Mouse (Mus musculus): Measurements from ENCODE around the gene Pex10.

Pex10 gene

GRCm38 (mm10) chr4:155094565-155094964 lies 27.7 kb downstream of the Pex10 start:
- DNase-seq, result peak; percentile 65

GRCm38 (mm10) chr4:155095238-155095900 lies 28.6 kb downstream of the Pex10 start:
- peak; percentile 92 for DNase-seq

DNA sequence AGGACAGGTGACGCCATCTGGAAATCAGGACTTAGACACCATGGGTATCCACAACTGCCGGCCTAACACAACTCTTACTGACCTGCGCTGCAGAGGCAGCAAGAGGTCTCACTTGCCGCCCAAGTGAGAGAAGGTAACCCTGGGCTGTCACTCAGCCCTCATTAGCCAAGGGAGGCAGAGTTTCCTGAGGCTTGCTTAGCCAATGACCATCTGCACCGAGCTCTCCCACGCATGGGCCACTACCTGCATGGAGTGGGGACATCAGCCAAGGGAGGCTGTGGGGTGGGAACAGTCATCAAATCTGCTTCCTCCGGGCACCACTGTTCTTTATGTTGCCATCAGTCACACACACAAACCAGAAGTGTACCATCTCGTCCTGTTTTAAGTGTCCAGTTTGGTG lies 29.2 kb downstream of the Pex10 start:
- DNase-seq, result no peak

- no peak for DNase-seq
These were observed 30.6 kb downstream of the Pex10 start for GRCm38 (mm10) chr4:155097452-155097851.

DNA sequence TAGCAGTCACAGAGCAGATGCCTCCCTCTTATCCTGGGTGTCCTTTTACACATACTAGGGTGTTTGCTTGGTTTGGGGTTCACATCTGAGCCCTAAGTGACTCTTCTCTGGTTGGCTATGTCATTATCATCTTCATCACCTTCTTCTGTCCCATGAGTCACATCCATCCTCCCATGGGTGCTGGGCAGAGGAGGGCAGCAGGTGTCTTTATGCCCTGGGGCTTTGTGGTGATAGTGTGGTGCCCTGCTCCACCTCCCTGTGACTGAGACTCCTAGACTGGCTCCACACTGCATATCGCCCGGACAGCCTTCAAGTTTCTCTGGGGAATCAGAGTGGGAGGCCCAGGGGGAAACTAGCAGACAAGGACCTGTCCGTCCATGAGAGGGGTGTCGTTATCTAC lies 31.8 kb downstream of the Pex10 start:
- DNase-seq, result no peak

DNA sequence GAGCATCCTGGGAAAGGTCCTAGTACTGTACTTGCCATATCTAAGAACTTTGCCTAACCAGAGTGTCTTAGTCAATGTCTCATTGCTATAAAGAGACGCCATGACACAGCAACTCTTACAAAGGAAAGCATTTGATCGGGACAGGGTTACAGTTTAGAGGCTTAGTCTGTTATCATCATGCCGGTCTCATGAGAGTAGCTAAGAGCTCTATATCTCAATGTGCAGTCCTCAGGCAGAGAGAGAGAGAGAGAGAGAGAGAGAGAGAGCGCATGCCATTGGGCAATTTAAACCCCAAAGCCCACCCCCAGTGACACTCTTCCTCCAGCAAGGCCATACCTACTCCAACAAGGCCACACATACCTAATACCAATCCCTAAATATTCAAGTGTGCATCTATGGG lies 41.1 kb downstream of the Pex10 start:
- DNase-seq, result no peak

GRCm38 (mm10) chr4:155109471-155109870 lies 42.7 kb downstream of the Pex10 start:
- DNase-seq, result no peak

DNA sequence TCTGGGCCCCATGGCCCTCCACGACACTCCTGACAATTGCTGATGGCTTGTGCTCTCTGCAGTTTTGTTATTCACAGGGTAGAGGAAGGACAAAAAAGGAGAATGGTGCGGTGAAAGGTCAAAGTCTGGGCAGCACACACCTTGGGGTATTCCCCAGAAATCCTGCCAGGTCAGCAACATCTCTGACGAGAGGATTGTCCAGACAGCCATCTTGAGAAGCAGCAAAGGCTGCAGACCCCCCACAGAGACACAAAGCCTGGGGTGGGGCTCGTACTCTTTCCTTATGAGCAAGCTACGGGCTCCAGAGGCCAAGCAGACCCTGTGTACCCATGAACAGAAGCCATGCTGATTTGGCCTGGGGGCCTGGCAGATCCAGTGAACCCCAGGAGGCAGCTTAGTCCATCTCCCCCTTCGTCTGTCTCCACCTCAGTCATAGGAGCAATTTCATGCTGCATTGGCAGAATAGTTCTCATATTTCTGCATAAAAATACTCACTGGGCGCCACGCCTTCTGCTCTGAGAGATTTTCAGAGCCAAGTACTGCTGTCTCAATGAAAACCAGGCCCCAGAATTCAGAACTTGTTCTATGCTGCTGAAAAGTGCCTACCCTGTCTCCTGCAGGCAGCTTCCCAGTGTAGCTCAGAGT lies 47.1 kb downstream of the Pex10 start:
- DNase-seq, result no peak

DNA sequence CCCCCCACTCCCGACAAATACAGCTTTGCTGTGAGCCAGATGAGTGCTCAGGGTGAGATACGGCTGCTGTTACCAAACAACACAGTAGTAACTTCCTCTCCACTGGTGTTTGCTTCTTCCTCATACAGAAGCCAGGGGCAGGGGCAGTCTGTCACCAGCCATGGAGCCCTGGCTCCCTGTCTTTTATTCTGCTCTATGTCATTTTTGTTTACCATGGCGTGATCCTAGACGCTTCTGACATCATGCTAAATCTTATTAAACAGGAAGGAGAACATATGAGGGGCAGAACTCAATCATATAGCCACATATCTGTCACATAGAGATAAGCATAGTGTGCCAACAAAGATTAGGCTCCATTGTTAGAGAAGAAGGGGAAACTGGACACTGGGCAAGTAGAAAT lies 49.8 kb downstream of the Pex10 start:
- no peak for DNase-seq

- DNase-seq, result no peak
These were observed 50.7 kb downstream of the Pex10 start for GRCm38 (mm10) chr4:155117396-155117978.

DNA sequence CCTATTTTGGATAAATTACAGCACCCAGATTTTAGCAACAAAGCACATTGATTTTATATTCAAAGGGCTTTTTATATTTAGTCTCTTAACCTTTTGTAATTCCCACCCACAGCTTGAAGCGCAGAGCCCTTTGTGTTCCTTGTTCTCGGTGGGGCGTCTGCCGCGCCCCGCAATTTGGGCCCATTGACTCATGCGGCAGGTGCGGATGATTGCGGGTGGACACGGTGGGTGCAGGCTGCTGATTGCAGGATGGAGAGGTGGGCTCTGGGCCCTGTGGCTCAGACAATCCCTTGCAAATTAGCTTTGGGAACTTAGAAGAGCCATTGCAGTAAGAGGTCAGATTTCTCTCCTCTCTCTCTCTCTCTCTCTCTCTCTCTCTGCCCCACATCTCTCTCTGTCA lies 51.5 kb downstream of the Pex10 start:
- no peak for DNase-seq

GRCm38 (mm10) chr4:155120038-155120437 lies 53.2 kb downstream of the Pex10 start:
- DNase-seq, result no peak

DNA sequence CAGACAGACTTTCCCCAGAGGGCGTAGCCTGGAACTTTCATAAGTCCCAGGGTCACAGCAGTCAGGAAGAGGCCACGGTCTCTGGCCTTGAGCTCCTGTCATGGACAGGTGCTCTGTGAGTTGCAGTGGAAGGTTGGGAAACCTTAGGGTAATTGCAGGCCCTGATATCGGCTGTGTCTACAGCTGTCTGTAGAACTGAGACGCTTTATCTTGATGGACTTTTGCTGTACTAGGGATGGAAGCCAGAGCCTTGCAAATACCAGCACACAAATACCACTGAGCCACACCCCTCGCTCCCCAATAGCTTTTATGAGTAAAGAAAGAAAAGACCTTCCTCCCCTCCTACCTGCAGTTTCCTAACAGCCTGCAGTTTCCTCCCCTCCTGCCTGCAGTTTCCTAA lies 53.8 kb downstream of the Pex10 start:
- no peak for DNase-seq

- no peak for DNase-seq
These were observed 54.4 kb downstream of the Pex10 start for GRCm38 (mm10) chr4:155121222-155121621.

Measured in lung, postnatal 14 days (tissue).